Mouse (Mus musculus) frontal cortex, adult 2 months (tissue): ENCODE measurements around the gene Fam71b. TPM values are rescaled to one million over a fixed set of nuclear protein-coding genes. Genes with fewer than 3 reads are reported as not detected.

Experiments
- DNase-seq, 2 experiments: peaks; one replicate each; pipeline ENCODE4 v3.0.0; 2022; ENCODE audit warnings: low spot score in 1 of 2; ENCODE audit errors: extremely low spot score in 1 of 2
- polyA plus RNA-seq: library from polyadenylated mRNA; depleted of rRNA; stranded (reverse); fragments of >200 nt; gene quantifications from 2 replicates; pipeline ENCODE4 v1.2.3, GENCODE M21; 2012; rRNA removed

Fam71b gene
- polyA plus RNA-seq = not detected in 2 replicates

DNA sequence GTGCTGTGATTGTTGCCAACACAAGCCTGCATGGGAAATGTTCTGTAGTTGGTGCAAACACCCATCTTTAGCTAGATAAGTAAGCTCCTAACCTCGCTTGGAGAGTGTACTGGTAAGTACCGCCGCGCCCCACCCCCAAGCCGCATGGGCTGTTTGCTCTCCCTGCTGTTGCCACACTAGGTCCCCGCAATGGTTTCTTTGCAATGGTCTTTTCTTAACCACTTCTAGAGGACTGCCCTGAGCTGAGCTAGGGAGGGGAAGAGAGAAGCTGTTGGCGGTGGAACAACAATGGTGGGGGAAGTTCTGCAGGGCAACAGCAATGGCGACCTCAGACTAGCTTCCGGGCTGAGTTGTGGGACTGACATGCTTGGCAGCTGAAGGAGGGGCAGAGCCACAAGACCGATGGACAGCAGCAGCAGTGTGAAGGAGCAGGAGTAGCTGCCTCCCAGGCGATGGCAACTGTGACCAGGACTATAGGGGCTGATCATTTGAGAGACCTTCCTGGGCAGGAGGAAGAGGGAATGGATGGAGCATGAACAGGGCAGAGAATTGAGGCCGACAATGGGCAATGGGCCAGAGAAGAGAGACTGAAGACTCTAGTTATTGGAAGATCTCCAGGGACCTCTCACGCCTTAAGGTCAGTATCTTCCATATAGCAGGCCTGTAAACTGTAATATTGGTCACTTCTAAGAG lies at the start of gene Fam71b:
Gene Fam71b (plus strand): TSS at position 393 of the 693 bp plus-strand sequence.
- no peak for DNase-seq

DNA sequence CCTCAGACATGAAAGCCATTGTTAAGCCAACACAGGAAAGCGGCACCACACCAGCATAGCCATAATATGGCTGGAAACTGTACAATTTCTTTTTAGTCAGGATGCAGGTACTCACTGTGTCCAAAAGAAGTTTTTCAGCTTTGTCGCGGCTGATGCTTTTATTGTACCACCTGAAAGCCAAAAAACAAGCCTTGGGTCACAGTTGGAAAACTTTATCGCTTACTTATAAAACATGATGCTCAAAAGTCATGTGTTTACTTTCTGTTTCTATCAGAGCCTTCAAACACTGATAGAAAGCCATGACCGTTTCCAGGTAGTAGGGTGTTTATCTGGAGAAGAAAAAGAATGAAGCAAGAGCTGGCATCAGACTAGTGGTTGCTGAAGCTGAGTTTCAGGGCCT lies 48.6 kb upstream of the Fam71b start:
- no peak for DNase-seq

DNA sequence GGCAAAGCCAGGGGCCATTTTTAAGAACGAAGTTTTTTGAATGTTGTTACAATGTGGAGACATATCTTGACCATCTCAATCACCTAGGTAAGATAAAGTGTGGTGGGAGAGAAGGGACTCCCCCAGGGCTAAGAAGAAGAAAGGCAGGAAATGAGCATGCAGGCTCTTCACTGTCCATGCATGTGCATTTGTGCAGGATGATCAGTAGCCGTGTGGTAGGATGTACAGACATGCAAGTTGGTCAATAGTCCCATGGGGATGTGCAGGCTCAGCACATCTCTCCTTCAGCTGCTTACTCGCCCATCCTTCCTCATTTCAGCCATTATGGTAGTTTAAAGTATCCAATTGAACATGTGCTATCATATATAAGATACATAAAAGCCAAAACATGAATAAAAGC lies 47.9 kb upstream of the Fam71b start:
- no peak for DNase-seq

DNA sequence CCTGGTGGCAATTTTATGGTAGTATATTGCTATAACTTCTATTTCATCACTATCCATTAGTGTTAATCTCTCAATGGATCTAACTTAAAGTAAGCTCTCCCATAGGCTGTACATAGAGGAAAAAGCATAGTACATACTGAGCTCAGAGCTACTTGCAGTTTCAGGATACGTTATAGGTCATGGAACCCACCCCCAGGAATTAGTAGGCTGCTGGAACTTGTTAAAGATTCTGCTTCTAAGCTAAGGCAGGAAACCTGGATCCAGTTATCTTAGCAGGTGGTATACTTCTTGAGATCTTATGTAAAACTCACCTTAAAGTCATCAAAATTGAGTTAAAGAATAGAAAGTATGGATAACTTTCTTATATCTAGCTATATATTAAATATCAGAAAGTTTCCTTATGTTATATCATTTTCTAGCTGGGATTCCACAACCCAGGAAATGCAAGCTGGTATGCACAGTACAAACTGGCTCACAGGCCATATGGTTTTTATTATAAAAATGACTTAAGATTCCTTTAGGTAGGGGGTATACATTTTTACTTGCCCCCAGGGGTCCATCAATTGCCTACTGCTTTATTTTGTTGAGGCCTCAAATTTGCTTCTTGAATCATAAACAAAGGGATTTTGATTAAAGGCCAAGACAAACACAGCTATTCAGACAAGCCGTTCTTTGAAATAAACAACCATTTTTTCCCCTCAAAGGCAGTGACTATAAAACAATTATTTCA lies 46.5 kb upstream of the Fam71b start:
- DNase-seq = no peak

DNA sequence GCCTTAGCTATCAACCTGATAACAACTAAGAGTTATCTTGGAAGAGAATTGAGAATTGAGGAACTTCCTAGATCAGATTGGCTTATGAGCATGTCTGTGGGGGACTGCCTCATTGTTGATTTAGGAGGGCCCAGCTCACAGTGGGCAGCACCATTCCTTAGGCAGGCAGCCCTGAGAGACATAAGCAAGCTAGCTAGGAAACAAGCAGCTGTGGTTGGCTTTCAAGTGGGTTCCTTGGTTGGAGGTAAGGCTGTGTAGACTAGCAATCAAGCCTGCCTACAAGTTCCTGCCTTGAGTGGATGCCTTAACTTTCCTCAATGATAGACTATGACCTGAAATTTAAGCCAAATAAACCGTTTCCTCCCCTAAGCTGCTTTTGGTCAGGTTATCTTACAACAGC lies 38.0 kb upstream of the Fam71b start:
- no peak for DNase-seq

DNA sequence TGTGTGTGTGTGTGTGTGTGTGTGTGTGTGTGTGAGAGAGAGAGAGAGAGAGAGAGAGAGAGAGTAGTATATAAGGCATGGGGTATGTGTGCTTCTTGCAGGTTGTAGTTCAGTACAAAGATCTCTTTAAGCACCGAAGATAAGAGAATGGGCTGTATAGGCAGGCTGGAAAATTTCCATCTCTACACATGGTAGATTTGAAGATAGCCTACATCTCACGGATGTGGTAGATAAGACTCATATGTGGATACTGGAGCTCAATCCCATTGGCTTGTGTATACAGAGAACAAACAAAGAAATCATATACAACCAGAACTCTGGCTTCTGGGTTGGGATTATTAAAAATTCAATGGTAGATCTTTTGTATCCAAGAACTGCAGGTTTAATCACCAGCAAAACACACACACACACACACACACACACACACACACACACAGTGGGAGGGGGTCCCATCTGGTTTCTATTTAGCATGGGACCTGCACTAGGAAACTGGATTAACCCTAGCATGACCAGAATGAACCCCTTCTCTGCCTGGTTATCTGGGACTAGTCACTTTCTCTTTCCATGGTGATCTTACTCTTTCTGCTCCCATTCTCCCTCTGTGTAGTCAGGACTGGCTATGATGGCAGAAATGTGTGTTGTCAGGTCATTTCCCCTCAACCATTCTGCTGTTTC lies 35.2 kb upstream of the Fam71b start:
- no peak for DNase-seq

DNA sequence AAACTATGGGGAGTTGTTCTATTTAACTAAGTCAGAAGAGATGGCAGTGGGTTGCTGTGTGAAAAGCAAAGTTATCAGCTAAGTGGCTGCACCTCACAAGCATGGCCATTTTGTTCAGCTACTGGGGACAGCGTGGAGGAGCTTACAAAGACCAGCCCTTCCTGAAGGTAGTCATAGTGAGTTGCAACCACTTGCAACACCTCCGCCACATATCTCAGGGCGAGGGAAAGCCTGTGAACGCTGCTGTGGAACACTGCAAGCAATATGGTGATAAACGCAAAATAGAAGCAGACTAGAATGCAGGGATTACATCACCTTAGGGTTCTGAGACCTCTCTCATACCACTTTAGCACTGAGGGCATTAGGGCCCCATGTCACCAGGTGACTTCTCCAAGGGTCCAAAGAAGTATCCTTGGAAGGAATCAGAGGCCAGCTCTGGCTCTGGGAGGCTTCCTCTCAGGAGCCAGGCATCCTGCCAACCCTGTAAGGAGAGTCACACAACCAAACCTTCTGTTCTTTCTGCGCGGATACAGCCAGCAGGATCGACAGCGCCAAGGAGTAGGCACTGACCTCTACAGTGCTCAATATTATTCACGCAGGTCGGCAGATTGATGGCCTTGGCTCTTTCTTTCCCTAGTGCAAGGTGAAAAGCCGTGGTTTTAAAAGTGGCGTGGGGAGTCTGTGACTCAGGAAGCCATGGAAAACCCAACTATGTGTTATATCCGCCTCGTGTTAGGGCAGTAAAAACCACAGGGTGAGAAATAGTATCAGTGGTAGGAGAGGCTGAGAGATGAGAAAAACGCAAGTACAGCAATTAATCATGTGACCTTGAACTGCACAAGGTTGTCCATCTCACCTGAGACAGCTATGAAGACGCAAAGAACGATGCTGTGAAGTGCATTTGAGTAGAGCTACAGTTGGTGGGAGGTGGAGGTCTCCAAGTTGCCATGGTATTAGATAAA lies 34.0 kb upstream of the Fam71b start:
- peak in 1 of 2 experiments; percentile 19 for DNase-seq

DNA sequence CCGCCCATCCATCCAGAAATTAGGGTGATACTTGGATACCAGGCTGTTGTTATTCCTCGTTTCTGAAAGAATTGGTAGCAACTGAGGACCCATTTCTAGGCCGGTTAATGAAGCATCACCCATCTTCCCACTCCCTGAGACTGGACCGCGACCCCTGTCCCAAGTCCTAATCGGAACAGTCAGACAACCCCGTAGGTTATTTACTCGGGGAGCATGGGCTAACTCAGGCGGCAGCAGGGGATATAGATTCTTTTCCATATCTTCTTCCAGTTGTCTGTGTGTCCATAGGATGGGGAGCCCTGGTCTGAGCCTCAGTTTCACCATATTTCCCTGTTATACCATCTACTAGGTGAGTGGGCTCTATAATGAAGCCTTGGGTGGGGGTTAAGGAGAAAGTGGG lies 32.5 kb upstream of the Fam71b start:
- DNase-seq = no peak

DNA sequence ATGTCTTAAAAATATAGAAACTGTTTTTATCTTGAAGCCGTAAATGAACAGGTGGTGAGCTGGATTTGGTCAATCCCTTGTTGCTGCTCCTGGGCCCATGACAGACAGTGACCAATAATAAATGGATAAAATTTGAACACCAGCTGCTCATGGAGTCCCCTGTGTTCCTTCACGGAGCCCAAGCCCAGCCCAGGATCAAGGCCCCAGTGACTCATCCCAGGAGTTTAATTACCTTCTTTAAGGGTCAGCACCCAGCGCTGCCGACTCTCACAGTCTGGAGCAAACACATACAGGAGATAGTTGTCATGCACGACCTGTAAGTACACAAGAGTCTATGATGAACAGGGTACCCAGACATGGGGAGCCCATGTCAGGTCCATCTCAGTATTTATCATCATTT lies 30.6 kb upstream of the Fam71b start:
- DNase-seq = no peak

DNA sequence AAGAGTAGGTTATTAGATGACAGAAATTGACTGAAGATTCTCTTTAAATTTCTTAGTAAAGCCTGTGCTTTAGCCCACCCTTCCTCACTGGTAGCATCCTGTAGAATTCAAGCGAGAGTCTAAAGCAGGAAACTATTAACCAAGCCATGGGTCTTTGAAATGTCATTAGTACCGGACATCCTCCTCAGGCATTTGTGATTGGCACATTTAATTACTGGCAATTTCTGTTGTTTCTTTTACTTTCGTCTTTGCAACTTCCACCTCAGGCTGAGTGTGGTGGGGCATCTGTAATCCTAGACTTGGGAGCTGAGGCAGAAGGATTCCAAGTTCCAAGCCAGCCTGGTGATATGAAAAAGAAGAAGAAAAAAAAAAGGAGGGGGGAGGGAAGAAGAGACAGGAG lies 30.0 kb upstream of the Fam71b start:
- DNase-seq = no peak

DNA sequence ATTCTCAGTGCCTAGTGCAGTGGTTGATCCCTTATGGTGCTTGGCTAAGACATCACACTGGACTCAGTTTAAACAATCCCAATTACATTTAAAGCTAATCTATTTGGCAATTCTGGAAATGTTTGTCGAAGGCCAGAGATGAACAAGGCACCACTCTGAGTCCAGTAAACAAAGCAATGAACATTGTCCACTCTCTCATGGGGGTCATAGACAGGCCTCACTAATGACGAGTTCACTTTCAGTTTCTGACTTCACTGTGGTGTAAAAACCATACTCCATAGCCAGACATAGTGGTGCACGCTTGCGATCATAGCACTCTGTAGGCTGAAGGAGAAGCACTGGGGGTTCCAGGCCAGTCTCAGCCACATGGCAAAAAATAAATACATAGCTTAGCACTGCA lies 25.9 kb upstream of the Fam71b start:
- no peak for DNase-seq

DNA sequence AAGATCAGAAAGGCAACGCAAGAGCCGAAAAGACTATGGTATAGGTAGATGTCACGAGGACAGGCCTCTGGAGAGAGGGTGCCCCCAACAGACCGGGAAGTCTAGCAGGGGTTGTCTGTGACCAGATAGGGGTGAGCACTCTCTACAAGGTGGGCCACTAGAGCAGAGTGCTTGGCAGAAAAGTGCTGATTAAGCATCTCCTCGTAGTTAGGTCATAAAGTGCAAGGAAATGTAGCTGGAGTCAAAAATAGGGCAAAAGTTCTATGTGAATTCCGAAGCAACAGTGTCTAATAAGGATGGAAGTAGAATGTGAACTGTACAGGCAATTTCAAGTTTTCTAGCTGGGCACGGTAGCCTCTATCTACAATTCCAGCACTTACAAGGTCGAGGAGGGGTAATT lies 25.1 kb upstream of the Fam71b start:
- no peak for DNase-seq

DNA sequence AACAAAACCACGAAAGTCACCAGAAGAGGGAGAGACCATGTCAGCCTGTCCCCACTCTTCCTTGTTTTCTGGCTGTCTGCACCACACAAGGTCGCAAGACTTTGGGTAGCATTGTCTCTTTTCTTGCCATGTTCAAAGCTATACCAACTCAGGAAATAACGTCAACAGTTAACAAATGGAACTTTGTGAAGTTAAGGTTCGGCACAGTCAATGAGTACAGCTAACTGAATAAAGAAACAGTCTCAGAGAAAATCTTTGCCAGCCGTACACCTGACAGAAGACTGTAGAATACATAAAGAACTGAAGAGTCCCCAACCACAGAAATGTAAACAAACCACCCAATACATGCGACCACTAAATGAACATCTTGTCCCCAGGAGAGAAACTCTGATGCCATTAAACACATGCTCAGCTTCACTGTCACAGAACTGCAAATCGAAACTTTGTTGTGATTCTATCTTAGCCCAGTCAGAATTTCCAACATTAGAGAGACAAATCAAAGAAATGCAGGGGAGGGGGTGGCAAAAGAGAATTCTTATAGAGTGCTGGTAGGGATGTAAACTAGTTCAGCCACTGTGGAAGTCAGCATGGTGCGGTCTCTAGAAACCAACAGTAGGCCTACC lies 23.9 kb upstream of the Fam71b start:
- no peak for DNase-seq

DNA sequence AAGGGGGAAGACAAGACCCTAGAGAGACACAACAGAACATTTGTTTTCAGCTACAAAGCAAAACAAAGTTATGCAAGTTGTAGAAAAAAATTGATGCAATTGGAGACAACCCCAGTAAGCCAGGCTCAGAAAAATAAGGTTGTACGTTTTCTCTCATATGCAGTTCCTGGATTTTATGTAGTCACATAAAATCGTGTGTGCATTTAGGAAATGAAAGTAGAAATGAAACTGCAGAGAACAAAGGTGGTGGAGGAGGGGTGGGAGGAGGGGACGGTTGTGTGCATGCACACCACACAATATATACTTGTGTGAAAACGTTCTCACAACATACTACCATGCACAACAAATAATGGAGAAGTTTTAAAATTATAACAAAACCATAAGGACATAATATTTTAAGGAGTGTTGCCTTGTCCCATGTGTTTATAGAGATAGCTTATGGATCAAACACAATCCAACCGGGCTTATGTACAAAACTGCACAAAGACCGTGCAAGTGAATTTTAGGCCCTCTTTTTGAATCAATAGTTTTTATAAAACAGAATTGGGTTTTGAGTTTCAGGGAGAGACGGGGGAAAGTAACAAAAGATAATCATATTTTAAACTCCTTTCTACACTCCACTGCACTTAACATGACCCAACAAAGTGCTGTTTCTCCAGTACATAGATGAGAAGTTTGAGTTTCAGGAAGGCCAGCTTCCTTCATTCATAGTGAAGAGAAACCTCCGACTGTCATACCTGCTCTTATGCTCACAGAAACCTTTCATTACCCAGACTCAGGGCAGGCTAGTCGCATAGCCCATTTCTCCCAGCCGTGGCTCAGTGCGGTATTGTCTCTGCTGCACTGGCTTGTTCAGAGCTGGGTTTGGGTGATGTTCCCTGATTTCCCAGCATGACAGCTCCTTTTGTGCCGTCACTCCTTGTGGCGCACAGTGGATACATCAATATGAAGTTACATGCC lies 23.0 kb upstream of the Fam71b start:
- DNase-seq = no peak

DNA sequence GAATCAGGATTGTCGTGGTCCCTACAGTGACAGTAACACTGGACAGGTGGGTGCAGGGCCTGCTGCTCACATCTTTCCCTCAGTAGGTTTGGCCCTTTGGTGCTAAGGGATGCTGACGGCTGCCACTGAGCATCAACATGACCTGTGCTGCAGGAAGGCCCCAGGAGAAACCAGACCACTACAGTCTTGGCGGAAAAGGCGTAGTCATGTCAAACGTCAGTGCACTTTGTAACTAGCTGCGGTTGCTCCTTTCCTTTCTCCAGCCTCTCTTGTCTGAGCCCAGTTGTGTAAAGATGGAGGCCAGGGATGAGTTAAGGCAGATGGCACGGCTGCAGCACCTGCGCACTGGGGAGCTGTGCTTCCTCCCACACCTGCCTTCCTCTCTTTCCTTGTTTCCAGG lies 21.3 kb upstream of the Fam71b start:
- DNase-seq = no peak

DNA sequence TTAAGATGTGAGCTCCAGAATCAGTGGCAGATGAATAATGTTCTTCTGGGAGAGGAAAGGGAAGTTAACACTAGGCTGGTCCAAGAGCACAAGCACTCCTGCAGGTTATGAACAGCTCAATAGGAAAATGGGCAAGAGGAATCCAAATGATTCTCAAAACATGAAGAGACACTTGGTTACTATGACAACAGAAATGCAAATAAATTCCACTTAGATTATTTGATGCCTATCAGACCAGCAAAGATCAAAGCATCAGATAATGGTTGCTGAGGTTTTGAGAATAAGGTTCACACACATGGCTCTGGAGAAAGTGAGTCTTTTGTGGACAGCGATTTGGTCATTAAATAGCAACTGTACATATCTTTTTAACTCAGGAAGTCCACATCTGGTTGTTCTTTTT lies 19.0 kb upstream of the Fam71b start:
- DNase-seq = no peak

DNA sequence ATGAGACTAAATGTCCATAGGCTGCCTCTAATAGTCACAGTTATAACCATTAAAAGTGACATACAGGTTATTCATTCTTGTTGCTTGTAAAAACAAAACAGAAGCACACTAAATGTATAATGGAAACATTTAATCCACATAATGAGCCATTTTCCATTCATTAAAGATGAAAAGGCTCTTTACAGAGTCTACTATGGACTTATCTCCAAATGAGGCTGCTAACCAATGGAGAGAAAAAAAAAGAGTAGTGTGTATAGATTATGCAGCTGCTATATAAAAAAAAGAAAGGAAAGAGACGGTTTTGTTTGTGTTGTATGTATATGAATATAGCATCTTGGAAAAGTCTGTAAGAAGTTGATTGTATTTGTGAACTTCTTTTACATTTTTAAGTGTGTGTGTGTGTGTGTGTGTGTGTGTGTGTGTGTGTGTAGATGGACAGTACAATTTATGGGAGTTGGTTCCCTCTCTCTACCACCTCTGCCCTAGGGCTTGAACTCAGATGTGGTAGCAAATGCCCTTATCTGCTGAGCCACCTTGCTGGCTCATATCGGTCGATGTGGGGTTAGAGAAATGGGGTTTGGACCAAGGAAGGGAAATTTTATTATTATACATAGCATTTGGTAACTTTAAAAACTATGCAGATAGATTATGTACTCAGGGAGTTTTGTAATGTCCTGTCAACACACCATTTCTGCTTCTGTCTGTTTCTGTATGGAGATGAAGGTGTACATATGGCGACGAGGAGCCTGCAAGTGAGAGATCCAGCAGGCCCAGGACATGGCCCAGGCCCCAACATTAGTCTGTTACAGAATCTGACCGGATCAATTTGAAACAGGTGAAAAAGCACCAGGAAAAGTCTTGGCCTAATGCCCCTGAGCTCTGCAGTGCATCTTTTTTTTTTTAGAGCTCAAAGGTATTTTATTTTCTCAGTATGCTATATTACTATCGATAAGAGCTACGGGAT lies 18.3 kb upstream of the Fam71b start:
- DNase-seq = no peak

DNA sequence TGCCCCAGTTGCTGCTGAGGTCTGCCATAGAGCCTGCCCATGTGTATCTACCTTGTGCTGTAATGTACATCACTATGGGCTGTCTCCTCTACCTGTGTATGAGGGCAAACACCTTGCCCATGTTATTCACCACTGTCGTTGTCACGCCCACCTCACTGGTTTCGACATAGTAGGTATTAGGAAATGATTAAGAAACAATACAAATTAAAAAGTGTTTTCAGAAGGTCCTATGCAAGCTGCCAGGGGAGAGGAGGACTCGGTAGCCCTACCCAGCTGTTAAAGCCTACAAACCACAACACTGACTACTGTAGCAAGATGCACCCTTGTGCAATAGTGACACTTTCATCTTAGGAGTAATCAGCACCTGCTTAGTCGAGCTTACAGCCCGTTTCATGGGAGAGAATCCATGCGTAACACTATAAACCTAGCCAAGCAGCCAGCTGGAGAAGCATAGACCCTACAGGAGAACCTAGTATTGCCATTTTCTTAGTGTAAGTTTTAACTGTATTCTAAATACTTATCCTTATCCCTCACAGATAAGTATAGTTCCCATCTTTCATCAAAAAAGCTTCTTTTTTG lies 16.2 kb upstream of the Fam71b start:
- no peak for DNase-seq
